Mouse (Mus musculus) right cerebral cortex, postnatal 10 days (tissue): ENCODE results near the gene Cdk14.
A peak's percentile ranks its signal among the peaks of the same experiment; 100 is the strongest.

ENCODE experiments used
- DNase-seq, 2 experiments: peaks; one replicate each; pipeline ENCODE4 v3.0.0; 2021; ENCODE audit warnings: low spot score in 2 of 2

Cdk14 gene

DNA sequence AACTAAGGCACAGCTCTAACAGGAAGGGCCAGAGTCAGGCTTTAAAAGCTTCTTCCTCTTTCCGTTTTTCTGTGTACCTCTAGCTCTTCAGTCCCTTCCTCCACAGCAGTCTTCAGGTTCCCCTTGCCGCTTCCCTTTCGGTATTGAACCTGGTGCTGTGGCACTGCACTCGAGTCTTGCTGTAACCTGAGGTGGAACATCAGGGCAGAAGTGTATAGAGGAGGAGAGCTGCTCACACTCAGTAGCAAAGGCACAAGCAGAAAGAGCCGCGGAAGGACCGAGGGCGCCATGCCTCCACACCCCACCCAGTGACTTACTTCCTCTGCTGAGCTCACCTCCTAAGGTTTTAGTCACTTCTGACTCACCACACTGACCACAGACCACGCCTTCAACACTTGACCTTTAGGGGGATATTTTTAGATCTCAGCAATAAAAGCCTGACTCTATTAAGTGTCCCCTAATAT is at the start of gene Cdk14:
TSS of gene Cdk14 (minus strand) at position 321 of the 464 bp plus-strand sequence.
- no peak for DNase-seq

GRCm38 (mm10) chr5:5465256-5465655 is 45.1 kb upstream of the Cdk14 start:
- no peak for DNase-seq

DNA sequence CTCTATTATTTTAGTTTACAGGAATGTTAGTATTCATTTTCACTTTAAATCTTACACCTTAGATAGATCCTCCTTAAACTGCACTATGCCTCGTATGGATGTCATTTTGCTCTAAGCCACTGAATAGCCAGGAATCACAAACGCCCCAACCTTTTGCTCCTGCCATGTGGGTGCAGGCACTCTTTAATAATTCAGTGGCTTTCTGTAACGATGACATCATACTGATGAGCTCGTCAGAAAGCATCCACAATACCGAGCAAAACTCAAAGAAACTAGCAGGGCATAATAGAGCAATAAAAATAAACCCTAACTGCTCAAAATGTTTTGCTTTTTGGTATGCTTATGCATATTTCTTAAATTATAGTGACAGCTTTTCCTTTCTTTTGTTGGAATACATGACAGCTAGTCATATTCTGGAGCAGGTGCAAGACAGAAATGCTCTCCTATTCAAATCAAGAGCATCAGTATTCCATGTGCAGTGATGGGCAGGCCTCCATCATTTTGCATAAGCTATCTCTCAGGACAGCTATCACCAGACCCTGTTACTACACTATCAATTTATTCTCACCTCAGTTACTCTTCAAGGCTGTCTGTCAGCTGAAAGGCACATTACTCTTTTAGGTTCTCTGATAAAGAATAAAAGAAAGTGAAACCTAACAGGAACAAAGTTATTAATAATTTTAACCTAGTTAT is 11.8 kb upstream of the Cdk14 start:
- no peak for DNase-seq

GRCm38 (mm10) chr5:5423723-5424171 is 3.6 kb upstream of the Cdk14 start:
- DNase-seq: no peak

GRCm38 (mm10) chr5:5423081-5423480 is 3.0 kb upstream of the Cdk14 start:
- no peak for DNase-seq

GRCm38 (mm10) chr5:5421439-5421838 is 1.3 kb upstream of the Cdk14 start:
- DNase-seq: no peak

DNA sequence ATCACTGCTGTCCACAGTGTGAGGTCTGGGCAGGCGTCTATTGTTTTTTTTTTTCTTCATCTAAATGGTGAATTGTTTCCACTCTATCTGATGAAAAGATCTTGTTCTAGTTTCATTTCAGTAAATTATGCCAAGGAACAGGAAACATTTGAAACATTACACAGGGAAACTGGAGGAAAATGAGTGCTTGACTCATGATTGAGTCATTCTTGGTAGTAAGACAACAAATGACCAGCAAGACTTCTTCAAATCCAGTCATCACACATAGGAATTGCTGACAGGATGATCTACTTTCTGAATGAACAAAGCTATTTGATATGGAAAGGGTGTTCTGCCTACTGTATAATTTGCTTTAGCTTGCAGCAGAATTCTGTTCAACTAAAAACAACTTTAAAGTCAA is 859 bp downstream of the Cdk14 start:
- DNase-seq: no peak

GRCm38 (mm10) chr5:5414835-5415234 is 5.3 kb downstream of the Cdk14 start:
- no peak for DNase-seq

DNA sequence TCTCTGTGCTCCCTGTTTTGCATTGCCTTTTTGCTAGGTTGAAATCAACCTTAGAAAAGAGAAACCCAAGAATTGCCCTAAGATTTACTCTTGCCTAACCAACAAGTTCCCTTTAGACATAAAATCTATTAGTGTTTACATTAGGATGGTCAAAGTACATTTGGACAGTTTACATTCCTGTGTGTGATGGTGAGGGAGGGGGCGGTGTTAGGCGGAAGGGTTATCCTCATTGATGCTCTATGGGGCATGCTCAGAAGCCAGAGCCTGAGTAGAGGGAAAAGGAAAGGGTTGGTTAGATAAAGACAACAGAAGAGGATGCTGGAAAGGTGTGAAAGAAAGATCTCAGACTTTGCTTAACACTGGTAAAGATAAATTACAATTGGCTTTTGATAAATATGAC is 8.2 kb downstream of the Cdk14 start:
- no peak for DNase-seq

DNA sequence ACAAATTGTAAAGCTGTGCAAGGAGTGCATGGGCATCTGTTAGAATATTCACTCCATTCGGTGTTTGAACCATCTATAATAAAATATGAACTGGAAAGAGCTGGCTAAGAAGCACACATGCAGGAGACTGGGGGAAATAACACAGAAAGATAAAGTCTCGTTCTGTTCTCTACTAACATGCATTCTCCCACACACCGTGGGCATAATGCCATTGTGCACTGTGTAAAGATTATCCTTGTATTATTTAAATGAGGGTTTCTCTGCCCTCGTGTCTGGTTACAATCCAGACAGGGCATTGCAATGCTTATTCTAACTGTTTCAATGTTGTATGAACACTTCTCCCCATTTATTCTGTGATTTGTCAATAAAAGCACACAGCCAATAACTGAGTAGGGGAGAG is 18.1 kb downstream of the Cdk14 start:
- DNase-seq: no peak

GRCm38 (mm10) chr5:5392786-5393185 is 27.3 kb downstream of the Cdk14 start:
- DNase-seq: no peak

- DNase-seq: no peak
Observed at GRCm38 (mm10) chr5:5380731-5381718, 39.1 kb downstream of the Cdk14 start.

DNA sequence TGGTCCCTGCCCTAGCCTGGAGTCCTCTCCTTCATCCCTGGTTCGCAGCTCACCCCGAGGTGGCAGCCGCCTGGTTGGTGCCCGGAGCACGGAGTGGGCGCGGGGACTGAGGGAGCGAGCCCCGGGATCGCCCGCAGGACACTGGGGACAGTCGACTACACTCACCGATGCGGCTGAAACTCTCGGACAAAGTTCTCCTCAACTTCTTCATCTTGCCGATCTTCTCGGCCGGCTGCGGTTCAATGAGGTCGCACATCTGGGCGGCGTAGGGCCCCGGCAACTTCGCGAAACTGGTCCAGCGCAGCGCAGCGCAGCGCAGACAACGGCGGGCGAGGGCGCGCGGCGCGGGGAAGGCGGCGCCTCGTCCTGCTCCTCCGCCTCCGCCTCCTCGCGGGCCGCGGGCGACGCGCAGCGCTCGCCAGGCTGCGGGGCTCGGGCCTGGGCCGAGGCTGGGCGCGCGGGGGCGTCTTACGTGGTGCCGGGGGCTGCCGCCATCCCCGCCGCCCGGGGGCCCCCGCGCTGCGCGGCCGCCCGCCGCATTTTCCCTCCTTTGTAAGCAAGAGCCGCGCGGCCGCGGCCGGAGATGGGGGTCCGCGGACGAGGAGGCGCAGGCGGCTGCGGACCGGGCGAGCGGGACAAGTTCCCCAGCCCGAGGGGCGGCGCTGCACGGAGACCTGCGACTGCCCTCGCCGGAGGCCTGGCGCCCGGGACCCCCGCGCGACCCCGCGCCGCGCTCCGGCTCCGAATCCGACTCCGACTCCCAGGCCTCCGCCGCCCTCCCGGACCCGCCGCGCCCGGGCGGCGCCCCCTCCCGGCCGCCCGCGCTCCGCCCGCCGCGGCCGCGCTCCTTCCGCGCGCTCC is 40.0 kb downstream of the Cdk14 start:
- DNase-seq: peak; percentile 65 to 71

GRCm38 (mm10) chr5:5379501-5379869 is 40.6 kb downstream of the Cdk14 start:
- peak in 1 of 2 experiments; percentile 30 for DNase-seq

- no peak for DNase-seq
Observed at GRCm38 (mm10) chr5:5374393-5374792, 45.7 kb downstream of the Cdk14 start.

DNA sequence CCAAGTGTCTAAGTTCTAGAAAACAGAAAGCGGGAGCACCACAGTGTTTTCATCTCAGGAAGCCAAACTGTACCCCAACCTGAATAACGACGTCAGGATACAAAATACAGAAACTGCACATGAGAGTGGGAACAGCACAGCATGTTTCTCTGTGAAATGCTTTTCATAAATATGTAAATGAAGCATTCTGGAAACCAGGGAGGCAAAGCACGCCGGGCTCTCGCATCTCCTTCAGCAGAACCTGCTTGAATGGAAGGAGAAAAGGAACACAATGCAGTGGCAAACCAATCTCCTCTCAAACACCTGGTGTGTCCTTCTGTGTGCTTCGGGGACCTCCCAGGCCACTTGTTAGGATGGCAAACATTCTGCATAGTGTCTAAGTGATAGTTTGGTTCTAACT is 46.6 kb downstream of the Cdk14 start:
- no peak for DNase-seq

- no peak for DNase-seq
Observed at GRCm38 (mm10) chr5:5372936-5373335, 47.2 kb downstream of the Cdk14 start.

GRCm38 (mm10) chr5:5372354-5372753 is 47.8 kb downstream of the Cdk14 start:
- no peak for DNase-seq

GRCm38 (mm10) chr5:5370322-5371082 is 49.6 kb downstream of the Cdk14 start:
- DNase-seq: no peak

DNA sequence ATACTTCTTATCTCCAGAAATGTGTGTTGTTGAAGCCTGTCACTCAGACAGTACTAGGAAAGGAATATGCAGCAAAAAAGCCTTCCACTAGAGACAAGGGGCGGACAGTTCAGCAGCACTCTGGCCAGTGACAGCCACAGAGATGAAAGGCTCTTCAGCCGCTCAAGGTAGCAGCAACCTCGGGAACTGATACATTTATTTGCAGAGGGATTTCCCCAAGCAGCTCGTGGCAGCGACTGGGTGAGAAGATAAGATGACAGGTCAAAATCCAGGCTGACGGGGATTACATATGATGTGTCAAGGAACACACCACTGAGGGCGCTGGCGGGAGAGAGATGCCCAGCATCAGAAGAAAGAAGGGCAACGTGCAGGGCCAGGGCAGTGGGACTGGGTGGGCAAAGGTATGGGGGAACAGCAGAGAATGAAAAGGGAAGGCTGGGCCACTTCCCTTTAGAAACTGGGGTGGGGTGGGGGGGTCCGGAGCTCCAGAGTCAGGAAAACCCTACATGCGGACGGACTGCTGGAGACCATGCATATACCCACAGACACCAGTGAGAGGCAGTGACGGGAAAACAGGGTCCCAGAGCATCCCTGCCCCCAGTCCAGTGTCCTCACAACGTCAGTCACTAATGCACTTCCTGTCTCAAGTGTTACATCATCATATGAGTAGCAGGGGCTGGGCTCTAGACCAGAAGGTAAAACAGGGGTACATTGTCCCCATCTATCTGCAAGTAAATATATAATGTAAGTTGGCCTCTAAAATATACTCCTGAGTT is 51.5 kb downstream of the Cdk14 start:
- DNase-seq: no peak
